Mouse (Mus musculus) hindbrain, embryonic 13.5 days (tissue): ENCODE results near the gene Dlk2. TPM values are rescaled to one million over a fixed set of nuclear protein-coding genes. Genes with fewer than 3 reads are reported as not detected.

Source experiments
- ATAC-seq: fragments of 200-750 bp; cut with Nextera tagmentation; 2 replicates; pipeline ENCODE4 v1.8.0; 2017; ENCODE audit warnings: moderate TSS enrichment; ENCODE audit not compliant: low FRiP score
- H3K27ac ChIP-seq: fragments of 300-500 bp; sonication (generic); 2 replicates; pipeline ENCODE4 v1.5.1; 2015; ENCODE audit warnings: inconsistent platforms, mild to moderate bottlenecking, moderate library complexity
- H3K27me3 ChIP-seq: fragments of 300-500 bp; sonication (generic); 2 replicates; pipeline ENCODE4 v1.6.1; 2015; ENCODE audit warnings: mild to moderate bottlenecking, inconsistent platforms
- H3K36me3 ChIP-seq: fragments of 300-500 bp; sonication (generic); 2 replicates; pipeline ENCODE4 v1.6.1; 2015; ENCODE audit warnings: mild to moderate bottlenecking, inconsistent platforms
- H3K4me1 ChIP-seq: fragments of 300-500 bp; sonication (generic); replicated peaks from 2 replicates; pipeline ENCODE4 v1.6.1; 2015; ENCODE audit warnings: inconsistent platforms
- H3K4me2 ChIP-seq: fragments of 300-500 bp; sonication (generic); 2 replicates; pipeline ENCODE4 v1.6.1; 2015; ENCODE audit warnings: inconsistent platforms, mild to moderate bottlenecking, moderate library complexity
- H3K4me3 ChIP-seq: fragments of 300-500 bp; sonication (generic); 2 replicates; pipeline ENCODE4 v1.5.1; 2015; ENCODE audit warnings: mild to moderate bottlenecking, inconsistent platforms
- H3K9ac ChIP-seq: fragments of 300-500 bp; sonication (generic); 2 replicates; pipeline ENCODE4 v1.6.1; 2015; ENCODE audit warnings: mild to moderate bottlenecking, inconsistent platforms
- H3K9me3 ChIP-seq: fragments of 300-500 bp; sonication (generic); 2 replicates; pipeline ENCODE4 v1.6.1; 2016; ENCODE audit warnings: inconsistent platforms
- WGBS: fragments of 180-500 bp; shearing (Covaris S2); methylation state at CpG from one replicate; pipeline ENCODE4 v1.1.7; 2015; 5-methylcytosine and 5-hydroxymethylcytosine counted together
- polyA plus RNA-seq: library from polyadenylated mRNA; unstranded; fragments of >200 nt; fragmentation: Nextera tagmentation; extraction: Ambion mirVana; gene quantifications from 2 replicates; pipeline ENCODE4 v1.2.1, GENCODE M21; 2015

Gene Dlk2
- polyA plus RNA-seq, 1 experiment from 2014 or later = 9.5 TPM

DNA sequence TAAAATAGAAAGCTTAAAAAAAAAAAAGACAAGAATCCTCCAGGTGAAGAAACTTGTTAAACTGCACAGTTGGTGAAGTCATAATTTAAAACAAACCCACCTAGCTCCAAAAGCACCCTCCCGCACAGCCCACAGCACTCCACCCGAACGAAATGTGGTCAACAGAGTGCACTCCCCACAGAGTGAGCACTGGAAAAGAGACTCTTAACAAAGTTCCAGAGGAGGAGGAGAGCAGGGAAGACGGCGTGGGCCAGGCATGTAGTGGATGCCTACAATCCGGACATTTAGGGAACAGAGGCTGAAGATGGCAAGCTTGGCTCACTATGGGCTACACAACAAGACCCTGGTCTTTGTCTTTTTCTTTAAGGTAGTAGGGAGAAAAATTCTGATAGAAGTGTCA is 22.2 kb upstream of the Dlk2 start:
- 87% methylated on average over 6 of the region's 6 CpGs for WGBS
- H3K9me3 ChIP-seq = no peaks in the 10 kb centered on the region
- no peak overlapping the region for H3K9ac ChIP-seq
- no peak overlapping the region for H3K4me3 ChIP-seq
- no peak overlapping the region for H3K4me2 ChIP-seq
- H3K36me3 ChIP-seq = peaks cover 48% of the 10 kb centered on the region
- no peak overlapping the region for H3K27ac ChIP-seq
- H3K4me1 ChIP-seq = 0 out of 2 replicates have a peak, but pooled peaks cover 3% of the 10 kb centered on the region
- H3K27me3 ChIP-seq = no peaks in the 10 kb centered on the region
- ATAC-seq = no peak

DNA sequence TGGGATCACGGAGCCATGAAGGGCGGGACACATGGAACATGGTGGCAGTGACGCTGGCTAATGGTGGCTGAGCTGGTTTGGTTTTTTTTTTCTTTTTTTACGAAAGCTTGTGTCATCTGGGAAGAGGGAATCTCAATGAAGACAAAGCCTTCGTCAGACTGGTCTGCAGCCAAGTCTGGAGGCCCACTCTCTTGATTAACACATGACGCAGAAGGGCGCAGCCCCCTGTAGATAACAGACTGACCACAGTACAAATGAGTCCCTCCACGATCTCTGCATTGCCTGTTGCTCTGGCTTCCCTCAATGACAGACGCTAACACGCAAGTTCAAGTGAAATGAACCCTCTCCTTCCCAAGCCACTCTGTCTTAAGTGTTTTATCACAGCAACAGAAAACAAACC is 21.7 kb upstream of the Dlk2 start:
- Histone ChIP-seq H3K9ac (no peak overlapping the region), H3K4me2 (no peak overlapping the region), H3K9me3 (no peaks in the 10 kb centered on the region), H3K4me1 (0 out of 2 replicates have a peak, but pooled peaks cover 3% of the 10 kb centered on the region), H3K36me3 (peaks cover 45% of the 10 kb centered on the region), H3K4me3 (no peak overlapping the region), H3K27ac (no peak overlapping the region), H3K27me3 (no peaks in the 10 kb centered on the region)
- ATAC-seq = no peak
- WGBS = 90% methylated on average over 10 of the region's 10 CpGs

DNA sequence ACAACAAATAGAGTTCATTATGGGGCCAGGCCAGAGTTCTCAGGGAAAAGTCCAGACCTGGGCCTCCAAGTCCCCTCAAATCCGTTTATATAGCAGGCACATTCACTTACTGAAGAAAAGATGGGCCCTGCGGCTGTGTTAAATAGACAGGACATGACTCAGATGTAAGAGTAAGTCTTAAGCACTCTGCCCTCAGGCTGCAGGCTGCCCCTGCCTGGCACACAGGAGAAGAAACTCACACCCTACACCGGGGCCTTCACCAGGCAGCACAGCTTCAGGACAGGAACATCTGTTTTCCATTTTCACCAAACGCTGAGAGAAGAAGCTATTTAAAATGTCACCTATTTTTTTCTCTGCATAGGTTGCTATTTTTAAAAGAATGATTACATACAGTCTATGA is 19.6 kb upstream of the Dlk2 start:
- no peak overlapping the region for H3K4me2 ChIP-seq
- H3K27ac ChIP-seq = no peak overlapping the region
- ATAC-seq = no peak
- peaks cover 32% of the 10 kb centered on the region for H3K36me3 ChIP-seq
- WGBS = 84% methylated on average over 4 of the region's 4 CpGs
- no peak overlapping the region for H3K4me3 ChIP-seq
- peaks cover 19% of the 10 kb centered on the region for H3K4me1 ChIP-seq
- no peak overlapping the region for H3K9ac ChIP-seq
- H3K27me3 ChIP-seq = no peaks in the 10 kb centered on the region
- no peaks in the 10 kb centered on the region for H3K9me3 ChIP-seq

DNA sequence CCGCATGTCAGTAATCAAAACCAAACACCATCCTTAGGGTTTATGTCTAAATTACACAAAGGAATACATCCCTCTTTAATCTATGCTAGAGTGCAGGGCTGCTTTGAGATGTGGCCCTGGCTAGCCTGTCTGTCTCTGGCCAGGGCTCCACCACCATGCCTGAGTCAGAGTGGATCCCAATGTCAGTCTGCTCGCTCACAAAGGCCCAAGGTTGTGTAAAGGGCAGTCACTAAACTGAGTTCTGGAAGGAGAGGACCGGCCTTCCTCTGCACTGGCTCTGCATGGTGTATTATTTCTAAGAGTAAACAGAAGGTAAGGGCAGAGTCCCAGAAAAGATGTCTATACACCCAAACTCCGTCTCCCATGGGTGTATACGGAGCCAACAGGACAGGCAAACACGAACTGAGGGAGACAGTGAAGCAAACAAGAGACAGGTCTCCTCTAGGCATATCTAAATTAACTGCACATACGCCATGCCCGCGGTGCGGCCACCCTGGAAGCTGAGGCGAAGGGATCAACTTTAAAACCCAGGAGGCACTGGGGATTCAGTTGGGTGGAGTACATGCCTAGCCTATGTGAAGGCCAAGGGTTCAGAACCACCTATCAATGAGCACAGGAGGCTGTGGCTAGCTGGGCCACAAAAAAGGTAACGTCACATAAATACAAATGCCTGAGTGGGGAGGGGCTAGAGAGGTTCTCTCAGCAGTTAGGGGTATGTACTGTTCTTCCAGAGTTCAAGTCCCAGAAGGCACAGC is 19.0 kb upstream of the Dlk2 start:
- Histone ChIP-seq H3K27ac (no peak overlapping the region), H3K9ac (no peak overlapping the region), H3K36me3 (peaks cover 32% of the 10 kb centered on the region), H3K27me3 (no peaks in the 10 kb centered on the region), H3K4me2 (no peak overlapping the region), H3K4me3 (no peak overlapping the region), H3K9me3 (no peaks in the 10 kb centered on the region), H3K4me1 (peaks cover 21% of the 10 kb centered on the region)
- 88% methylated on average over 12 of the region's 12 CpGs for WGBS
- ATAC-seq = no peak

DNA sequence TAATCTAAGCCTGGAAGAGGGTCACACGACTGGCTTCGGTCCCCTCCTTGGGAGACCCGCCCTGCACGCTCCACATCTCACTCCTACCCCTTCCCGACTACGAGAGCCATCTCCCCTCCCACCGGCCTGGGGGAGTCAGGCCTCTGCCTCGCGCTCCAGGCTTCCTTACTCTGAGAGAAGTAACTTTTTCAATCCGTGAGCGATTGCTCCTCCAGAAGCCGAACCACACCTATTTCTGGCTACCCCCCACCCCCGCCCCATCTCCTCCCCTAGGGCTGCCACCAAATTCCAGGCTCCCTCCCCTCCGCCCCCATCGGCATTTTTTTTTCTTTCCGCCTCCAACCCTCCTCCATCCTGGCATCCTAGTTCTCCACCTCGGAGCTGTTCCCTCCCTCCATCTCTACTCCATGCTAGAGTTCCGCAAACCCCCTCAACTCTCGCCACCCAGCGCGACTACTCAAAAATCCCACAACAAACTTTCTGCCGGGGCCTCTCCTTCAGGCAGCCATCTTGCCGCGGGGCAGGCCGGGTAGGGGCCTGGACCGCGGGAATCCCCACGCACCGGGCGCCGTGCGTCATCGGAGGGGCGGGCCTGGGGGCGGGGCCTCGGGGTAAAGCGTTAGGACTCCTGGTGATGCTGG is 14.6 kb upstream of the Dlk2 start, which contains the start of gene Tjap1:
TSS of gene Tjap1 (minus strand) at position 544 of the 641 bp plus-strand sequence.
- peak within 1 kb of the TSS; percentile 87 for H3K4me2 ChIP-seq
- H3K9me3 ChIP-seq = no peaks in the 10 kb centered on the region
- ATAC-seq = peak; percentile 96
- H3K4me1 ChIP-seq = peaks cover 27% of the 10 kb centered on the region
- no peaks in the 10 kb centered on the region for H3K27me3 ChIP-seq
- H3K27ac ChIP-seq = peak within 1 kb of the TSS; percentile 81
- H3K9ac ChIP-seq = peak within 1 kb of the TSS; percentile 78
- H3K4me3 ChIP-seq = peak within 1 kb of the TSS; percentile 61
- under 1% methylated on average over 36 of the region's 37 CpGs for WGBS
- H3K36me3 ChIP-seq = peaks cover 16% of the 10 kb centered on the region

DNA sequence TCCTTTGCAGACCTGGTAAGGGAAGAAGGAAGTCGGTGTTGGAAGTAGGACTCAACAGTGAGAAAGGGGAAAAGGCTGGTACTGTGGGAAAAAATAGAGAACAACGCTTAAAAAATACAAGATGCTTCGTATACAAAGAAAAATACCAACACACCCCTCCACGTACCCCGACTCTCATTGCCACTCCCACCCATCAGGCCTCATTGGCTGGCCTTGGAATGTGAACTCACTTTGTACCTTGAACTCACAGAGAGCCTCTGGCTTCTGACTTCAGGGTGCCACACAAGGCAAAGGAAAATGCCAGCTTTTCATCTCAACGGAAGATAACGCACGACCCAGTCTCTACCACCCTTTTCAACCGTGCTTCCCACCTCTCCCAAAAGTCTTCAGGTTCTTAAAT is 14.1 kb upstream of the Dlk2 start:
- peak; percentile 60; the same call in 1 of the 2 replicates for ATAC-seq
- Histone ChIP-seq H3K27me3 (no peaks in the 10 kb centered on the region), H3K36me3 (peaks cover 12% of the 10 kb centered on the region), H3K9me3 (no peaks in the 10 kb centered on the region), H3K4me3 (peak overlapping the region; percentile 61), H3K4me2 (peak overlapping the region; percentile 87), H3K27ac (peak overlapping the region; percentile 81; the same call in 1 of the 2 replicates), H3K4me1 (peaks cover 32% of the 10 kb centered on the region), H3K9ac (0 out of 2 replicates have a peak overlapping the region, but pooled peaks have one; percentile 46)
- WGBS = 23% methylated on average over 9 of the region's 9 CpGs

DNA sequence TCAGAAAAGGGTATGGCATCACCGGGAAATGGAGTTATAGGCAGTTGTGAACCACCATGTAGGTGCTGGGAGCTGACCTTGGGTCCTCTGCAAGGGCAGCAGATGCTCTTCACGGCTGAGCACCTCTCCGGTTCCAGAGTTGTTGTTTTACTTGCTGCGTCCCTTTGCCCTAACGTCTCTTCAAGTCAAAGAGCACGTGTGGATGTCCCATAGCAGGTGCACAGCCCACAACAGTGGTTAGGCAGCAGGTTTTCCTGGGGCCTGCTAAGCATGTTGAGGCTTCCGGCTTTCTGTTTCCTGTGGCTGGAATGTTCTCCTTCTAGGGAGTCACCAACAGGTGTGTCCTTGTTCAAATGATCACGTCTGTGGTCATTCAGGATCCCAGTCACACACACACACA is 13.3 kb upstream of the Dlk2 start:
- 89% methylated on average over 8 of the region's 8 CpGs for WGBS
- Histone ChIP-seq H3K27me3 (no peaks in the 10 kb centered on the region), H3K27ac (no peak overlapping the region; the same call in 1 of the 2 replicates), H3K4me1 (peaks cover 34% of the 10 kb centered on the region), H3K36me3 (peaks cover 6% of the 10 kb centered on the region), H3K9me3 (no peaks in the 10 kb centered on the region), H3K9ac (no peak overlapping the region), H3K4me3 (no peak overlapping the region), H3K4me2 (no peak overlapping the region)
- no peak for ATAC-seq

DNA sequence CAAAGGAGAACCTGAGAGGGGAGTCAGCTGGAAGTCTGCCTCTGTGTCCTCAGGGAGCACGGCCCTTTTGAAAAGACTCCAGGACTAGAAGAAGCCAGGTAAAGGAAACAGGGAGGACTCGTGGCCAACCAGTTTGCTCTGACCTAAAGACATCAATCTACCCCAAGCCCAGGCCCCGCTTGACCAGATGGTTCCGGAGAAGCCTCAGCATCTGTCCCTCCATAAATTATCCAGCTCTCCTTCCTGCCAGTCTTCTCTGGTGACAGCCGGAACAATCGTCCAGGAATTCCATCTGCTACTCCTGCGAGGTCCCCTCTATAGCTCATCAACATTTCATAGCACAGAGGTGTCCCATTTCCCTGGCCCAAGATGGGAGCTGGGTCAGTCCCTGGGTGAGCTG is 12.6 kb upstream of the Dlk2 start:
- Histone ChIP-seq H3K9ac (no peak overlapping the region), H3K4me1 (peaks cover 34% of the 10 kb centered on the region), H3K27ac (no peak overlapping the region), H3K4me2 (no peak overlapping the region), H3K36me3 (no peaks in the 10 kb centered on the region; the same call in 1 of the 2 replicates), H3K27me3 (no peaks in the 10 kb centered on the region), H3K9me3 (no peaks in the 10 kb centered on the region), H3K4me3 (no peak overlapping the region)
- WGBS = 47% methylated on average over 7 of the region's 7 CpGs
- no peak for ATAC-seq

DNA sequence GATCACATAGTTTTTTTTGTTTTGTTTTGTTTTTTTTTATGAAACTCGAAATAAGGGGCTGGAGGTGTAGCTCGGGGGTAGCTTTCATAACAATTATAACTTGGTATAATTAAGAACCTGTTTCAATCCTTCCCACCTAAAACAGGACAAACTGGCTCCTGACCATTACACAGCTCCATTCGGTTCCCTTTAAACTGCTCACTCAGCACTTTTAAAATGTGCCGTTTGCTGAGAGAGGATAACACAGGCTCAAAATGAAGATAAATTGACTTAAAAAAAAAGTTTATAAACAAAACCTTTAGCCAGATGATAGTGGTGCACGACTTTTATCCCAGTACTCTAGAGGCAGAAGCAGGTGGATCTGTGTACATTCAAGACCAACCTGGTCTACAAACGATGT is 11.8 kb upstream of the Dlk2 start:
- no peak overlapping the region for H3K4me2 ChIP-seq
- 0 out of 2 replicates have a peak, but pooled peaks cover under 1% of the 10 kb centered on the region for H3K27me3 ChIP-seq
- no peak overlapping the region for H3K9ac ChIP-seq
- H3K27ac ChIP-seq = no peak overlapping the region
- H3K36me3 ChIP-seq = no peaks in the 10 kb centered on the region
- ATAC-seq = no peak
- H3K4me3 ChIP-seq = no peak overlapping the region
- 77% methylated on average over 6 of the region's 6 CpGs for WGBS
- no peaks in the 10 kb centered on the region for H3K9me3 ChIP-seq
- H3K4me1 ChIP-seq = peaks cover 34% of the 10 kb centered on the region

DNA sequence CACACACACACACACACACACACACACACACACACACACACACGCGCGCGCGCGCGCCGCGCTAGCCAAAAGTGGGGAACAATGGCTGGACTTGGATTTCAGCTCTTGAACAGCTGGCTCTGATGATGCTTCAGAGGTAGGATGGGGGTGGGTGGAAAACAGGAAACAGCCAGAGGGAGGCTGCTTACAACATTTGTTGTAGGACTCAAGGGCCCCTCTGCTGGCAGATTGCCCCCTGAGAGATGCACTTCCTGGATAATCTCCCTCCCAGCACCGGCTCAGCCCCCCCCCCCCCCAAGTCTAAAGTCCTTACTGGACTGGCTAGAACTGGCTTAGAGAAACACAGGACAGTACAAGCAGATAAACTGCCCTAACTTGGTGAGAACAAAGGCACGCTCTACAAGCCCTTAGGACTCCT is 9.5 kb upstream of the Dlk2 start:
- Histone ChIP-seq H3K27me3 (peaks cover 10% of the 10 kb centered on the region), H3K9me3 (no peaks in the 10 kb centered on the region), H3K9ac (0 out of 2 replicates have a peak overlapping the region, but pooled peaks have one; percentile 24), H3K4me1 (peaks cover 17% of the 10 kb centered on the region), H3K36me3 (no peaks in the 10 kb centered on the region), H3K4me2 (no peak overlapping the region), H3K4me3 (no peak overlapping the region), H3K27ac (peak overlapping the region; percentile 35; the same call in 1 of the 2 replicates)
- 82% methylated on average over 11 of the region's 11 CpGs for WGBS
- ATAC-seq = no peak

DNA sequence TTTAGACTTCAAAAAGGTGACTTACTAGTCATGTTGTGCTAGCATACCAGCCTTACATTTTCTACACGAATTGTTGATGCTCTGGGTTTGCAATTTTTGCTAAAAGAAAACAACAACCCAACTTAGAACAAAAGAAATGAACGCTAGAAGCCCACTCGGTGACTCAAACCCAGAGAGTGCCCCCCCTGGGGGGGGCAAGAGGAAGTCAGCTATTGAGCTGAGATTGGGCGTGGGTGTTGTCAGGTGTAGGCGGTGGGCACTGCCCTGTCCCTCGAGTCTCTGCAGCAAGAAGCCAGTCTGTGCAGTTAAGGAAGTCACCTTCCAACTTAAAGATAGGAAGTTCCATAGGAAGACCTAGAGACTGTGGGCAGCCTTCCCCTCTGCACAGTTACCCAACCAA is 620 bp upstream of the Dlk2 start:
- H3K9me3 ChIP-seq = no peaks in the 10 kb centered on the region
- WGBS = 35% methylated on average over 6 of the region's 6 CpGs
- peak overlapping the region; percentile 77 for H3K4me3 ChIP-seq
- H3K4me2 ChIP-seq = peak overlapping the region; percentile 94
- H3K27ac ChIP-seq = peak overlapping the region; percentile 84; the same call in 1 of the 2 replicates
- H3K4me1 ChIP-seq = peaks cover 26% of the 10 kb centered on the region
- H3K27me3 ChIP-seq = peaks cover 74% of the 10 kb centered on the region
- no peak overlapping the region for H3K9ac ChIP-seq
- ATAC-seq = no peak
- peaks cover 5% of the 10 kb centered on the region; the same call in 1 of the 2 replicates for H3K36me3 ChIP-seq

DNA sequence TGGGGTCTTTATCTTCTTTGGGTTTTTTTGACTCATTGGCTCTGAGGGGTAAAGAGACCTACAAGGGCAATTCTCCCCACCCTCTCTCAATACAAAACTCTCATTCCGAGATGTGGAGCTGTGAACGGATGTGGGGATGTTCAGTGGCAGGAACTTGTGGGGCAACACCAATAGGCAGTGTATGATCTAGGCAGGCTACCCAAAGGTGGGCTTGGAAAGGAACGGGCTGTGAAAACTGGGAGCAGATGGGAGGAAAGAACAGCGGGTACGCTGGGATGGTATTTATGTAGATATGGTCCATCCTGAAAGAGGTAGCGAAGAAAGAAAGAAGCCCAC is 225 bp upstream of the Dlk2 start:
- WGBS = 10% methylated on average over 6 of the region's 6 CpGs

More for the DNA sequence above, 225 bp upstream of the Dlk2 start:
- Histone ChIP-seq H3K27ac (peak overlapping the region; percentile 84), H3K27me3 (peaks cover 77% of the 10 kb centered on the region), H3K4me1 (peaks cover 26% of the 10 kb centered on the region), H3K4me2 (peak overlapping the region; percentile 94), H3K36me3 (peaks cover 8% of the 10 kb centered on the region), H3K9ac (peak overlapping the region; percentile 87), H3K4me3 (peak overlapping the region; percentile 77), H3K9me3 (no peaks in the 10 kb centered on the region)
- no peak; the same call in 1 of the 2 replicates for ATAC-seq
